In the genomic region with DNA sequence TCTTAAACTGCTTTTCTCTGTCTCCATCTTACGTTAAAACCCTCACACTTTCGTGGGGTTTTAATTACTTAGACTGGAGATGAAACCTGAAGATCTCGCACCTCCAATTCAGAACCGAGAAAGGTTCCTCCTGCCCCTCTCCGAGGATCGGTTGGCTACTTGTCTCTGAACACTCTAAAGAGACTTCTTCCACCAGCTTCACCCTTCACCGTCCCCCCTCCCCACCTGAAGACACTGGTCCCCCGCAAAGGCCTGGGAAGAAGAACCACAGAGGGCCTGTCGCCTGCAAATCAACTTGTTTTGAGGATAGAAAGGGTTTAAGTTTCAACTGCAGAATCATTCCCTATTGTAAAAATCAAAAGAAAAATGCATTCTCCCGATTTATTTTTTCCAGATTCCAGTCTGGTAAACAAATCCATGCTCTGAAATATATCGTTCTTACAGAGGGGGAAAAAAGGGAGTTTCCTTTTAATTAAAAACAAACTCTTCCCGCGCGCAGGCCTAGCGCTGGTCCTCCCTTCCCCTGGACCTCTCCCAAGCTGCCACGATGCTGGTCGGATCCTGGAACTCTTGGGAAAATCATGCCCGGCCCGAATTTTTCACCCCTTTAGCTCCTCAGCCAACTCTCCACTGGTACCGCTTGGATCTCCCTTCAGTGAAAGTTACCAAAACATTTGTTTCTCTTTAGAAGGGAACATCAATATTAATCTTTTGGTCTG, we compare ENCODE assay signal across 14 mouse cellular contexts. TPM values are rescaled to one million over a fixed set of nuclear protein-coding genes. Genes with fewer than 3 reads are reported as not detected.
DNase-seq lines count a peak whose midpoint lies in the region; ATAC-seq lines count a peak whose summit lies in the region.
"Had no signal": no experiment of that assay in that cellular context is flagged by ENCODE, and none has a peak within 500 bp of the region (broad histone marks: within the 10 kb centered on the region; RNA-seq: fewer than 3 reads in every experiment).

No protein-coding gene starts in this region.

- peaks cover 98% of the 10 kb centered on the region for H3K27me3 ChIP-seq in hindbrain, embryonic 10.5 days (ENCODE audit: insufficient read depth, poor library complexity, severe bottlenecking)
- peaks cover 100% of the 10 kb centered on the region for H3K27me3 ChIP-seq in midbrain, embryonic 10.5 days (ENCODE audit: low read depth, poor library complexity, severe bottlenecking)
- peaks cover 15% of the 10 kb centered on the region; the same call in 1 of the 2 replicates for H3K27me3 ChIP-seq in neural tube, embryonic 14.5 days (ENCODE audit: control insufficient read depth, insufficient read depth, low read length)
- H3K27me3 ChIP-seq: CH12.LX had no signal

- no peak for ATAC-seq in neural tube, embryonic 14.5 days (ENCODE audit: low read depth)
- ATAC-seq in activated CD4-positive, CD25-positive, alpha-beta regulatory T cell, adult 4 months = no peak
- ATAC-seq: intestine, embryonic 15.5 days had no signal

- H3K9ac ChIP-seq in neural tube, embryonic 14.5 days (replicated peaks; ENCODE audit: low read depth, low read length) = peak overlapping the region; percentile 35
- H3K9ac ChIP-seq: intestine, embryonic 15.5 days had no signal

- WGBS in hindbrain, embryonic 10.5 days = 2% methylated on average over 20 of the region's 20 CpGs
- 1% methylated on average over 20 of the region's 20 CpGs for WGBS in midbrain, embryonic 10.5 days
- 3% methylated on average over 20 of the region's 20 CpGs for WGBS in neural tube, embryonic 14.5 days

- H3K4me1 ChIP-seq in hindbrain, embryonic 10.5 days (replicated peaks) = peaks cover 66% of the 10 kb centered on the region
- H3K4me1 ChIP-seq in midbrain, embryonic 10.5 days = peaks cover 70% of the 10 kb centered on the region
- peaks cover 6% of the 10 kb centered on the region; the same call in 1 of the 2 replicates for H3K4me1 ChIP-seq in neural tube, embryonic 14.5 days (ENCODE audit: control insufficient read depth, insufficient read depth, low read length)

- H3K9me3 ChIP-seq in hindbrain, embryonic 10.5 days = no peaks in the 10 kb centered on the region
- H3K9me3 ChIP-seq in midbrain, embryonic 10.5 days (replicated peaks) = no peaks in the 10 kb centered on the region
- no peaks in the 10 kb centered on the region for H3K9me3 ChIP-seq in neural tube, embryonic 14.5 days (ENCODE audit: control insufficient read depth, low read length)
- H3K9me3 ChIP-seq: intestine, embryonic 15.5 days had no signal

- H3K36me3 ChIP-seq in hindbrain, embryonic 10.5 days = peaks cover 42% of the 10 kb centered on the region
- peaks cover 34% of the 10 kb centered on the region for H3K36me3 ChIP-seq in midbrain, embryonic 10.5 days
- H3K36me3 ChIP-seq in neural tube, embryonic 14.5 days (ENCODE audit: control insufficient read depth, insufficient read depth, low read length) = no peaks in the 10 kb centered on the region
- H3K36me3 ChIP-seq: intestine, embryonic 15.5 days had no signal

- peak; percentile 33 for DNase-seq in retina, embryonic 14.5 days (ENCODE audit: low spot score)
- no peak for DNase-seq in retina, postnatal 1 day
- peak; percentile 44 for DNase-seq in hindbrain, embryonic 10.5 days (ENCODE audit: low spot score)
- DNase-seq in midbrain, embryonic 10.5 days (ENCODE audit: low spot score) = peak; percentile 47
- DNase-seq in urinary bladder, adult 2 months (ENCODE audit: low spot score) = no peak
- no peak for DNase-seq in spleen, postnatal 14 days (ENCODE audit: low spot score in 2 of 2)
- DNase-seq: cerebellum, adult 11-12 months; right cerebral cortex, adult 18-20 months had no signal

- H3K4me2 ChIP-seq in neural tube, embryonic 14.5 days (ENCODE audit: low read depth, low read length) = peak overlapping the region; percentile 32
- H3K4me2 ChIP-seq: intestine, embryonic 15.5 days had no signal

- H3K4me3 ChIP-seq in hindbrain, embryonic 10.5 days = peak overlapping the region; percentile 72
- peak overlapping the region; percentile 75 for H3K4me3 ChIP-seq in midbrain, embryonic 10.5 days
- peak overlapping the region; percentile 31; the same call in 1 of the 2 replicates for H3K4me3 ChIP-seq in neural tube, embryonic 14.5 days (ENCODE audit: low read depth, low read length)
- H3K4me3 ChIP-seq: erythroblast, embryonic 14.5 days; intestine, embryonic 15.5 days had no signal

- peak overlapping the region; percentile 95 for H3K27ac ChIP-seq in hindbrain, embryonic 10.5 days
- H3K27ac ChIP-seq in midbrain, embryonic 10.5 days (replicated peaks) = peak overlapping the region; percentile 95
- H3K27ac ChIP-seq in neural tube, embryonic 14.5 days (ENCODE audit: low read depth, low read length) = no peak overlapping the region; the same call in 1 of the 2 replicates
- H3K27ac ChIP-seq: intestine, embryonic 15.5 days had no signal

RNA-seq across cellular contexts. Expression of a gene that starts 4.0 kb away (rescaled TPM):
- polyA plus RNA-seq in hindbrain, embryonic 10.5 days (2016; fragmentation: Nextera tagmentation; extraction: Ambion mirVana) = 47.6 and 54.6 TPM in 2 replicates
- 33.6 and 34.3 TPM in 2 replicates for polyA plus RNA-seq in midbrain, embryonic 10.5 days (2016; fragmentation: Nextera tagmentation; extraction: Ambion mirVana)
- polyA plus RNA-seq in neural tube, embryonic 14.5 days (2014; fragmentation: Nextera tagmentation; extraction: Ambion mirVana) = 4.6 and 6.3 TPM in 2 replicates
- polyA plus RNA-seq in urinary bladder, adult 2 months (2012; rRNA removed) = not detected in 2 replicates
- polyA plus RNA-seq in activated CD4-positive, CD25-positive, alpha-beta regulatory T cell, adult 4 months (2017; shearing (Covaris generic)) = under 1 TPM in 1 of 2 experiments, not detected in 1; 0.17 TPM
- polyA plus RNA-seq: erythroblast, embryonic 14.5 days; intestine, embryonic 15.5 days; lung, embryonic 16.5 days had no signal

Comparison
In these comparisons a context has a peak if more than half of its experiments do, and no peak if none do; other contexts are left out.
1. DNase-seq: peak in retina, embryonic 14.5 days (single experiment), hindbrain, embryonic 10.5 days (single experiment) and midbrain, embryonic 10.5 days (single experiment); none in retina, postnatal 1 day (single experiment), urinary bladder, adult 2 months (single experiment) and spleen, postnatal 14 days (0 of 2).
2. Peak in every context shown above with its lines, with median percentiles within 50 percentile points of each other: H3K4me3 ChIP-seq.